8 mouse cellular contexts compared by ENCODE assay signal in genomic region chr6:125008060-125008459, GRCm38 (mm10). TPM values are rescaled to one million over a fixed set of nuclear protein-coding genes. Genes with fewer than 3 reads are reported as not detected.
DNase-seq lines count a peak whose midpoint lies in the region; ATAC-seq and TF ChIP-seq lines count a peak whose summit lies in the region.

No protein-coding gene starts in this region.

- peaks cover 10% of the 10 kb centered on the region for H3K36me3 ChIP-seq in heart, embryonic 16.5 days (ENCODE audit: control insufficient read depth, insufficient read depth)
- peaks cover 0 to 28% of the 10 kb centered on the region in 2 experiments; a peak in 2 of 4 replicates for H3K36me3 ChIP-seq in MEL (ENCODE audit: control insufficient read depth in 1 of 2, insufficient read depth in 2 of 2, low read length in 2 of 2)
- H3K36me3 ChIP-seq in hindbrain, embryonic 10.5 days: peaks cover 26% of the 10 kb centered on the region
- peaks cover 23% of the 10 kb centered on the region for H3K36me3 ChIP-seq in midbrain, embryonic 10.5 days

- WGBS in heart, embryonic 16.5 days: 39% methylated on average over 13 of the region's 13 CpGs
- 44% methylated on average over 13 of the region's 13 CpGs for WGBS in hindbrain, embryonic 10.5 days
- 47% methylated on average over 13 of the region's 13 CpGs for WGBS in midbrain, embryonic 10.5 days

- no peak for TF ChIP-seq POLR2A in MEL (IDR thresholded peaks at IDR 0.05; ENCODE audit: control insufficient read depth in 1 of 2, insufficient read depth in 1 of 2, low read depth in 1 of 2, low read length in 2 of 2, poor library complexity in 1 of 2)

- no peak overlapping the region; the same call in 1 of the 2 replicates for H3K27ac ChIP-seq in heart, embryonic 16.5 days (ENCODE audit: low read length)
- peak overlapping the region; percentile 98 for H3K27ac ChIP-seq in MEL (ENCODE audit: control insufficient read depth, low read depth, low read length)
- peak overlapping the region; percentile 99 for H3K27ac ChIP-seq in hindbrain, embryonic 10.5 days
- peak overlapping the region; percentile 99 for H3K27ac ChIP-seq in midbrain, embryonic 10.5 days (replicated peaks)

- TF ChIP-seq CTCF in MEL (IDR thresholded peaks at IDR 0.05 in 2 of 3, conservative IDR thresholded peaks at IDR 0.05 in 1 of 3; ENCODE audit: control insufficient read depth in 1 of 3, insufficient read depth in 1 of 3, low read depth in 2 of 3, low read length in 3 of 3, poor library complexity in 1 of 3, severe bottlenecking in 1 of 3): no peak

- H3K4me2 ChIP-seq in heart, embryonic 16.5 days (ENCODE audit: low read depth, low read length): peak overlapping the region; percentile 82

- H3K27me3 ChIP-seq in heart, embryonic 16.5 days (ENCODE audit: control insufficient read depth, insufficient read depth, low read length): no peaks in the 10 kb centered on the region
- no peaks in the 10 kb centered on the region for H3K27me3 ChIP-seq in MEL (ENCODE audit: control insufficient read depth in 1 of 2, insufficient read depth in 2 of 2, low read length in 2 of 2)
- H3K27me3 ChIP-seq in hindbrain, embryonic 10.5 days (ENCODE audit: insufficient read depth, poor library complexity, severe bottlenecking): peaks cover 14% of the 10 kb centered on the region; the same call in 1 of the 2 replicates
- no peaks in the 10 kb centered on the region for H3K27me3 ChIP-seq in midbrain, embryonic 10.5 days (ENCODE audit: low read depth, poor library complexity, severe bottlenecking)

- no peak for DNase-seq in heart, adult 11 months
- peak; percentile 66 for DNase-seq in MEL (ENCODE audit: low read depth, low spot score)
- no peak for DNase-seq in hindbrain, embryonic 10.5 days (ENCODE audit: low spot score)
- DNase-seq in midbrain, embryonic 10.5 days (ENCODE audit: low spot score): no peak
- DNase-seq in layer of hippocampus, postnatal 25 days (ENCODE audit: extremely low spot score in 1 of 2, low spot score in 1 of 2): no peak
- no peak for DNase-seq in embryo, embryonic 10 days (ENCODE audit: low spot score)
- DNase-seq in cerebellum, postnatal 25 days: no peak

- H3K79me2 ChIP-seq in MEL (ENCODE audit: control insufficient read depth, insufficient read depth, low read length, poor library complexity): peaks cover 33% of the 10 kb centered on the region

- H3K4me1 ChIP-seq in heart, embryonic 16.5 days (ENCODE audit: control insufficient read depth, insufficient read depth, low read length): peaks cover 26% of the 10 kb centered on the region
- peaks cover 3 to 15% of the 10 kb centered on the region in 2 experiments for H3K4me1 ChIP-seq in MEL (ENCODE audit: control insufficient read depth in 1 of 2, insufficient read depth in 2 of 2, low read length in 2 of 2)
- H3K4me1 ChIP-seq in hindbrain, embryonic 10.5 days (replicated peaks): peaks cover 43% of the 10 kb centered on the region
- H3K4me1 ChIP-seq in midbrain, embryonic 10.5 days: peaks cover 46% of the 10 kb centered on the region

- no peak for ATAC-seq in heart, embryonic 16.5 days (replicated peaks; ENCODE audit: extremely low read depth, insufficient read depth, low FRiP score)

- H3K9me3 ChIP-seq in heart, embryonic 16.5 days (replicated peaks; ENCODE audit: control insufficient read depth, low read length): no peaks in the 10 kb centered on the region
- H3K9me3 ChIP-seq in MEL (replicated peaks; ENCODE audit: insufficient read depth, low read length): no peaks in the 10 kb centered on the region
- no peaks in the 10 kb centered on the region for H3K9me3 ChIP-seq in hindbrain, embryonic 10.5 days
- no peaks in the 10 kb centered on the region for H3K9me3 ChIP-seq in midbrain, embryonic 10.5 days (replicated peaks)

- peak overlapping the region; percentile 79 for H3K4me3 ChIP-seq in heart, embryonic 16.5 days (ENCODE audit: low read length)
- peak overlapping the region; percentile 65 to 94 for H3K4me3 ChIP-seq in MEL (ENCODE audit: control insufficient read depth in 1 of 2, insufficient read depth in 1 of 2, low read depth in 2 of 2, low read length in 2 of 2)
- peak overlapping the region; percentile 92 for H3K4me3 ChIP-seq in hindbrain, embryonic 10.5 days
- H3K4me3 ChIP-seq in midbrain, embryonic 10.5 days: peak overlapping the region; percentile 94

- H3K9ac ChIP-seq in heart, embryonic 16.5 days (ENCODE audit: low read length): peak overlapping the region; percentile 74
- peak overlapping the region; percentile 95 for H3K9ac ChIP-seq in MEL (ENCODE audit: control insufficient read depth, low read depth, low read length, poor library complexity, severe bottlenecking)

- no peak for TF ChIP-seq EP300 in MEL (IDR thresholded peaks at IDR 0.05; ENCODE audit: low read depth in 1 of 2, low read length in 2 of 2)

- TF ChIP-seq RAD21 in MEL (IDR thresholded peaks at IDR 0.05; ENCODE audit: low read depth, low read length): no peak; the same call in 1 of the 2 replicates

TF ChIP-seq in MEL, 35 proteins besides CTCF, POLR2A, EP300 and RAD21:
- TF ChIP-seq MAX (IDR thresholded peaks at IDR 0.05; ENCODE audit: low read length) (no peak), NELFE (IDR thresholded peaks at IDR 0.05; ENCODE audit: low read depth, low read length) (no peak), TCF12 (IDR thresholded peaks at IDR 0.05; ENCODE audit: low read depth, low read length) (no peak), KAT2A (conservative IDR thresholded peaks at IDR 0.05; ENCODE audit: low read depth, low read length) (no peak), HCFC1 (IDR thresholded peaks at IDR 0.05; ENCODE audit: low read depth, low read length) (no peak), TBP (IDR thresholded peaks at IDR 0.05; ENCODE audit: low read depth, low read length) (peak; percentile 97), TAL1 (IDR thresholded peaks at IDR 0.05; ENCODE audit: low read length) (no peak), RCOR1 (IDR thresholded peaks at IDR 0.05; ENCODE audit: low read depth, low read length) (no peak), MYC (IDR thresholded peaks at IDR 0.05; ENCODE audit: low read depth, low read length) (peak; percentile 16; the same call in 1 of the 2 replicates), UBTF (IDR thresholded peaks at IDR 0.05; ENCODE audit: borderline replicate concordance, insufficient read depth, low read depth, low read length) (no peak), ZKSCAN1 (IDR thresholded peaks at IDR 0.05; ENCODE audit: low read depth, low read length) (no peak), NRF1 (IDR thresholded peaks at IDR 0.05; ENCODE audit: insufficient read depth, low read depth, low read length, poor library complexity, severe bottlenecking) (no peak), E2F4 (IDR thresholded peaks at IDR 0.05; ENCODE audit: borderline replicate concordance, low read depth, low read length) (no peak), POLR2AphosphoS2 (IDR thresholded peaks at IDR 0.05; ENCODE audit: low read length) (no peak)

RNA-seq across cellular contexts. Expression of gene Zfp384, which starts 0.9 kb away (rescaled TPM):
- polyA plus RNA-seq in heart, embryonic 16.5 days (2015; fragmentation: Nextera tagmentation; extraction: Ambion mirVana): 8.7 and 9.6 TPM in 2 replicates
- 19.2 and 19.5 TPM in 2 replicates for total RNA-seq in MEL (2012; rRNA removed)
- polyA plus RNA-seq in MEL (2012; ENCODE audit: insufficient read depth in 1 of 2, insufficient read length in 2 of 2, low read depth in 1 of 2, low replicate concordance in 2 of 2, missing spikeins in 1 of 2): 10 to 100 TPM in 1 of 2 experiments, not detected in 1; 57.4 TPM
- polyA plus RNA-seq in hindbrain, embryonic 10.5 days (2016; fragmentation: Nextera tagmentation; extraction: Ambion mirVana): 8.7 and 12.8 TPM in 2 replicates
- polyA plus RNA-seq in midbrain, embryonic 10.5 days (2016; fragmentation: Nextera tagmentation; extraction: Ambion mirVana): 9.3 and 9.5 TPM in 2 replicates
- total RNA-seq in layer of hippocampus, postnatal 25 days (2021): 10 to 100 TPM; 42.4 to 49.6 TPM

RNA-seq across cellular contexts. Expression of gene Pianp, which starts 11.6 kb away (rescaled TPM):
- 0.54 and 0.70 TPM in 2 replicates for polyA plus RNA-seq in heart, embryonic 16.5 days (2015; fragmentation: Nextera tagmentation; extraction: Ambion mirVana)
- total RNA-seq in MEL (2012; rRNA removed): 0.19 and 0.33 TPM in 2 replicates
- 1 to 10 TPM in 1 of 2 experiments, not detected in 1; 5.5 TPM for polyA plus RNA-seq in MEL (2012; ENCODE audit: insufficient read depth in 1 of 2, insufficient read length in 2 of 2, low read depth in 1 of 2, low replicate concordance in 2 of 2, missing spikeins in 1 of 2)
- 0.85 and 2.4 TPM in 2 replicates for polyA plus RNA-seq in hindbrain, embryonic 10.5 days (2016; fragmentation: Nextera tagmentation; extraction: Ambion mirVana)
- 0.81 and 2.1 TPM in 2 replicates for polyA plus RNA-seq in midbrain, embryonic 10.5 days (2016; fragmentation: Nextera tagmentation; extraction: Ambion mirVana)
- 100 to 1,000 TPM; 139 to 188 TPM for total RNA-seq in layer of hippocampus, postnatal 25 days (2021)

RNA-seq across cellular contexts. Expression of gene Ing4, which starts 31.5 kb away (rescaled TPM):
- polyA plus RNA-seq in heart, embryonic 16.5 days (2015; fragmentation: Nextera tagmentation; extraction: Ambion mirVana): 77.5 and 89.0 TPM in 2 replicates
- total RNA-seq in MEL (2012; rRNA removed): 26.3 and 29.5 TPM in 2 replicates
- 10 to 100 TPM in 1 of 2 experiments, not detected in 1; 34.9 TPM for polyA plus RNA-seq in MEL (2012; ENCODE audit: insufficient read depth in 1 of 2, insufficient read length in 2 of 2, low read depth in 1 of 2, low replicate concordance in 2 of 2, missing spikeins in 1 of 2)
- polyA plus RNA-seq in hindbrain, embryonic 10.5 days (2016; fragmentation: Nextera tagmentation; extraction: Ambion mirVana): 125 and 153 TPM in 2 replicates
- polyA plus RNA-seq in midbrain, embryonic 10.5 days (2016; fragmentation: Nextera tagmentation; extraction: Ambion mirVana): 121 and 149 TPM in 2 replicates
- total RNA-seq in layer of hippocampus, postnatal 25 days (2021): 10 to 100 TPM; 61.4 to 61.5 TPM

RNA-seq across cellular contexts. Expression of gene Acrbp, which starts 41.4 kb away (rescaled TPM):
- 8.0 TPM in 2 replicates for polyA plus RNA-seq in heart, embryonic 16.5 days (2015; fragmentation: Nextera tagmentation; extraction: Ambion mirVana)
- 1.2 and 3.3 TPM in 2 replicates for total RNA-seq in MEL (2012; rRNA removed)
- polyA plus RNA-seq in MEL (2012; ENCODE audit: insufficient read depth in 1 of 2, insufficient read length in 2 of 2, low read depth in 1 of 2, low replicate concordance in 2 of 2, missing spikeins in 1 of 2): 1 to 10 TPM in 1 of 2 experiments, not detected in 1; 5.3 TPM
- 13.1 and 15.5 TPM in 2 replicates for polyA plus RNA-seq in hindbrain, embryonic 10.5 days (2016; fragmentation: Nextera tagmentation; extraction: Ambion mirVana)
- polyA plus RNA-seq in midbrain, embryonic 10.5 days (2016; fragmentation: Nextera tagmentation; extraction: Ambion mirVana): 10.1 and 14.2 TPM in 2 replicates
- total RNA-seq in layer of hippocampus, postnatal 25 days (2021): 10 to 100 TPM in 1 of 2 experiments, 1 to 10 TPM in 1; 8.2 to 12.4 TPM

RNA-seq across cellular contexts. Expression of gene Cops7a, which starts 42.7 kb away (rescaled TPM):
- polyA plus RNA-seq in heart, embryonic 16.5 days (2015; fragmentation: Nextera tagmentation; extraction: Ambion mirVana): 141 and 145 TPM in 2 replicates
- total RNA-seq in MEL (2012; rRNA removed): 75.1 and 85.0 TPM in 2 replicates
- 100 to 1,000 TPM in 1 of 2 experiments, not detected in 1; 150 TPM for polyA plus RNA-seq in MEL (2012; ENCODE audit: insufficient read depth in 1 of 2, insufficient read length in 2 of 2, low read depth in 1 of 2, low replicate concordance in 2 of 2, missing spikeins in 1 of 2)
- 130 and 138 TPM in 2 replicates for polyA plus RNA-seq in hindbrain, embryonic 10.5 days (2016; fragmentation: Nextera tagmentation; extraction: Ambion mirVana)
- 140 and 142 TPM in 2 replicates for polyA plus RNA-seq in midbrain, embryonic 10.5 days (2016; fragmentation: Nextera tagmentation; extraction: Ambion mirVana)
- 100 to 1,000 TPM; 144 to 151 TPM for total RNA-seq in layer of hippocampus, postnatal 25 days (2021)
